Mouse (Mus musculus) B cell, adult 2 months (primary cell): Measurements from ENCODE around the gene Usp35.

Experiments
- DNase-seq, 2 experiments: peaks; one replicate each; pipeline ENCODE4 v3.0.0; 2022

Usp35 gene

DNA sequence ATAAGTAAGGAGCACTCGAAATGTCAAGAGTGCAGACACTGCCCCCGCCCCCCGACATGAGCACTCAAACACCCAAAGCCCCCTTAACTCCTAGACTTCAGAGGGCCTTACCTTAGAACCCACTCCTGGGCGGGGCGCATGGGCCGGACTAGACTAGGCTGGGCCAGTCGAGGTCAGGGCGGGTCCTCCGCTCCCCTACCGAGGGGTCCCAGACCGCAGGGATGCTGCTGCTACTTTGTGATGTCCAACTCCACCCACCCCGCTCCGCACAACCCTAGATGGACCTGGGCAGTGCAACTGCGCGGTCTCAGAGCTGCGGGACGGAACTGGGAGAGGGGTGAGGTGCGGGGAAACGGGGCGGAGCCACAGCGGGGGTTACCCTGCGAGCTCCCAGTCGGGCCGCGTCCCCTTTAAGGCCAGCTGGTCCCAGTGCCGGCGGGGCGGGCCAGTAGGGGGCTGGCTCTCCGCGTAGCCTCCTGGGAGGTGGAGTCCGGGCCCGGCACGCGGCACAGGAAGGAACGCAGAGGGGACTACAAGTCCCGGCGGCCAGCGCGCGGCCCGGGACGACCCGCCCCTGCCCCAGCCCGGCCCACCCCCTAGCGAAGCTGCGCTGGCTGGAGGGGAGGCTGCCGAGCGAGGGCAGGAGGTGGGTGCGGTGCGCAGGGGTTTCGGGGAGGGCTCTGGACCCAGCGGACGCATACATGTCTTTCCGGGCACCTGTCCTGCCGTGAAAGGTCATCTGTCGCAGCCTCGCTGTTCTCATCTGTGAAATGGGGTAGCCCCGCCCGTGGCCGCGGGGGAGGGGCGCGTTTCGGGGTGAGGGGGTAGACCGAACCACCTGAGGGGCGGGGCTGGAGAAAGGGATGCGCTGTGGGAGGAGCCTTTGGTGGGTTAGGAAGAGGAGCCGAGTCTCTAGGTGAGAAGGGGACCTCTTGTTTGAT lies at the start of gene Usp35, which contains the start of gene Kctd21:
Usp35 (minus strand) TSS at position 295 of the 941 bp plus-strand sequence.
Kctd21 (plus strand) TSS at position 602 of the 941 bp plus-strand sequence.
- DNase-seq: peak; percentile 93 to 94

DNA sequence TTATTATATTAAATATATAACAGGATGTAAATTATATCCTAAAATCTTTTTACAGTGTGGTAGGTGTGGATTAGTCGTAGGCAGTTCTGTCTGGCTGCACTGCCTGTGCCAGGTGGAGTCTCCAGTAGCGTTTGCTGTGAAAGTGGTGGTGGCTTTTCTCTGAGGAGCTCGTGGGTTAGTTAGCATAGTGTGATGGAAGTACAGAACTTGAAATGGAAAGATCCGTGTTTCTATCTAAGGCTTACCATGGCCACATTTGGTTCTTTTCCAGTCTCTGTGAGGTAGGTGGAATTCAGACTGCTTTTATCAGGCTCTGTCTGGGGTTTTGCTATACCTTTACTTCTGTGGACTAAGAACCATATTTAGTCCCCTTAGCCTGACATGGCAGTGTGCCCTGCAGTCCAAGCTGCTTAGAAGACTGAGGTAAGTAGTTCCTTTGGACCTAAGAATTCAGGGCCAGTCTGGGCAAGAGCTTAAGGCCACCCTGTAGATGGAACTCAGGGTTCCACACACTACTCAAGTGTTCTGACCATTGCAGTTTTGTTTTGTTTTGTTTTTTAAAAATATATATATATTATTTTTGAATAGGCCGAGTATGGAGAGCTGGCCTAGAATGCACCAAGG lies 48.8 kb upstream of the Usp35 start:
- no peak for DNase-seq

DNA sequence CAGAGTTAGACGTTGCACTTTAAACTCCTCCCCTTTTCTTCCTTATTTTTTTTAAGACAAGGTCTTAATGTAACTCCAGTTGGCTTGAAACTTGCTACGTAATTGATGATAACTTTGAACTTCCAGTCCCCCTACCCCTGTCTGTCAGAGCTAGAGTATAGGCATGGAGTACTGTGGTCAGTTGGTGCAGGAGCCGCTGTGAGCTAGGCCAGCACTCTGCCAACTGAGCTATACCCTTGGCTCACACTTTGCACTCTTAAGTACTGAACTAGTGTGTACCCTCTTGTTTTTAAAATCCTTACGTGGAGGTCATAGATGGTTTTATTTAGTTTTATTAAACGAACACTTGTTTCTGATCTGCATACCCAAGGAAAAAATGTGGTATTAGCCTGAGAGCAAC lies 47.5 kb upstream of the Usp35 start:
- no peak for DNase-seq

DNA sequence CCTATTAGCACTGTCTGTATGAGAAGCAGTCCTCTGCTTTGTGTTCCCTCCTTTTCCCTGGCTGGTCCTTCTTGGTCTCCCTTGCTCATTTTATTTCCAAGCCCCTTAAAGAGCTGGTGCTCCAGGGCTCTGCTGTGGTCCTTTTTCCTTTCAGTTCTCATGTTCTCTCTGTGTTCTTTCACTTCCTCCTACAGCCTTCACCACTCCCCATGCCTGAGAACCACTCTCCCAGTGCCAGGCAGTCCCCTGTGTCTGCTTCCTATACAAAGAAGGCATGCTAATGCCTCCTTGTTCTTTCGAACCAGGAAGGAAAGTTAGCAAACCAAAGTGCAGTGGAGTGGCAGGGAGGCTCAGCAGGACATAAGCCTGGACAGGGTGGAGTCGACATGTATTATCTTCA lies 44.1 kb upstream of the Usp35 start:
- peak; percentile 9 to 31 for DNase-seq

DNA sequence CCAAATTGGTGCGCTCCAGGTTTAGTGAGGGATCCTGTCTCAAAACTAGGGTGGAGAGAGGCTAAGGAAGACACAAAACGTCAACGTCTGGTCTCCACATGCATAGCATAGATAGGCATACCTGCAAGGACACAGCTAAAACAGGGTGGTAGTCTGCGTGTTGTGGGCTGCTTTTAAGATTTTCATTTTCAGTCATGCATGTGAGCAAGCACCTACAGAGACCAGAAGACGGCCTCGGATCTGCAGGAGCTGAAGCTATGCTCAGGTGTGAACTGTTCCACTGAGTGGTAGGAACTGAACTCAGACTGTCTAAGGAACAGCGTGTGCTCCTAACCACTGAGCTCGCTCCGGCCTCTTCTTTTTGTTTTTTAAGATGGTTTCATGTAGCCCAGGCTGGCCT lies 43.3 kb upstream of the Usp35 start:
- DNase-seq: no peak

DNA sequence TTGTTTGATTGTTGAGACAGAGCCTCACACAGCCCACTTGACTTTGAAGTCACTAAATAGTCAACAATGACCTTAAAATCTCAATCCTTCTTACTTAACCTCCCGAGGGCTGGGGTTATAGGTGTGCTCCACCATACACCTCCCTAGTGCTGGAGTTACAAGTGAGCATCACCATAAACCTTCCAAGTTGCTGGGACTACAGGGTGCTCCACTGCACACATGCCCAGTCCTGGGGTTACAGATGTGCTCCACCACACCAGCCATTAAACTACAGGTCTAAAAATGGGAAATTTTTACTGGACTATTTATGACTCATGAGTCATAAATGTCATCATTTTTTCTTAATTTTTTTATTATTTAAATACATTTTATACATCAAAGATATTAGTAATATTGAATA lies 34.1 kb upstream of the Usp35 start:
- no peak for DNase-seq

DNA sequence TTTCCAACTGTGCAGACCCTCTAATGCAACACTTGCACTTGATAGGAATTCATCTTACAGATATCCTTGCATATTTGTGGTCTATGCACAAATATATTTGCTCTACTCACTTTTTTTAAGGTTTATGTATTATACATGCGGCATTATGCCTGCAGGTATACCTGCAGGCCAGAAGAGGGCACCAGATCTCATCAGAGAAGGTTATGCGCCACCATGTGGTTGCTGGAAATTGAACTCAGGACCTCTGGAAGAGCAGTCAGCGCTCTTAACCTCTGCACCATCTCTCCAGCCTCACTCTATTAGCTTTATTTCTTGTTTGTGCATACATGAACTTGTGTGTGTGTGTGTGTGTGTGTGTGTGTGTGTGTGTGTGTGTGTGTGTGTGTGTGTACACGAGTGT lies 29.6 kb upstream of the Usp35 start:
- DNase-seq: peak; percentile 68 to 72

DNA sequence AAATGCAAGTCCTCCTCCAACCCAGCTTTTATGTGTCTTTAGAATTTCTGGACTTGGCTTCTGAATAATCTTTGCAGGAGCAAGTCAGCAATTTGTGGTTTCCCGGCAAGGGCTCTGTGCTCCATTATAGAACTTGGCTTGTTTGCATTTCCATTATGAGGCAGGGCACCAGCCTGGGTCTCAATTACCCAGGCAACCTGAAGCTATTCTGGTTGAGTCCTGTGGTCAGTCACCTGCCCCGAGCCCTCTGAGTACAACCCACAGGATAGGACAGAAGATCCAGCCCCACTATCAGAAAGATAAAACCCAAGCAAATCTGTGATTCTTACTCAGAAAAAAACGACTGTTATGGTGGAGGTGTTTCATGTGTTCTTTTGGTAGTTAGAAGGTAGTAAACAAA lies 29.1 kb upstream of the Usp35 start:
- DNase-seq: no peak

DNA sequence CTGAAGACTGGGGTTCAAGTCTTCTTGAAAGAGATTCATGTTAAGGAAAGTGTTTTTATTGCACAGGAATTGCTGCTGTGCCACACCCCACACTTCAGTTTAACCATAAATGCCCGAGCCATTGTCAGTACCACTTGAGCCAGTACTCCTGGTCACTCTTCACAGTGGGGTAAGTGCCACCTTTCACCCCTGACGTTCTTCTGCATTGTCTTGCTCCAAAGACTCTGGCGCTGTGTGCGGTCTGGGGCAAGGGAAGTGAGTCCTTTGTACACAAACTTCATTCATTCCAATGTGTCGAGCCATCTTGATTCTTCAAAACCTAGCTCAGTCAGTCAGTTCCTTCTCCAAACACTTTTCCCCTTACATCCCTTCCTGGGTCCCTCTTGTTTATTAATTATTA lies 28.3 kb upstream of the Usp35 start:
- no peak for DNase-seq

DNA sequence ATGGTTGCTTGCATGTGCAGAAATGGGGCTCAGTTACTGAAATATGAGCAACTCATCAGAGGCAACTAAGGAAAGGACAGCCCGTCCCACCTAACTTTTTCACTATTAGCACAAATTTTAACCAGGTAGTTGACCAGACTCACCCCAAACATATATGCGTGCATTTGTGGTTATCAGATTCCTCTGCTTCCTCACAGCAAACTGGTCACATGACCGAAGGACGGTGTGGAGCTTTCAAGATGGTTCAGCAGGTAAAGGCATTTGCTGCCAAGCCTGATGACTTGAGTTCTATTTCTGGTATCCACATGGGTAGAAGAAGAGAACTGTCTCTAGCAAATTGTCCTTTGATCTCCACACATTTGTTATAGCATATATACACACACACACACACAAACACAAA lies 26.5 kb upstream of the Usp35 start:
- no peak for DNase-seq

DNA sequence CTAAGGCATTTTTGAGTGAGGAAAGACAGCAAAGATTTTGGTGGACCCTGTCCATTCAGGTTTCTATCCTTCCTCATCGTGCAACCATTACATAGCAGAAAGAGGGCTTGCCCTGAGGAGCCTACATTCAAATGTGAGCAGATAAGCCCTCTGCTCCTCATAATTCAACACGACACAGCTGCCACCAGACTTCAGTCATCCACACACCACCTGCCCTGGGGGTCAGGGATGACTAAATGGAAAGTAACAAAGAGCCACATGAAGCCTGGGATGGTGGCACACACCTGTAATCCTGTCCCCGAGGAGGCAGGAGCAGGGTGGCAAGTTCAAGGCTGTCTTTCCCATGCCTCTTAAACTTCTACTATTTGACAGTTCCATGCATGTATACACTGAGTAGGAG lies 26.0 kb upstream of the Usp35 start:
- no peak for DNase-seq

DNA sequence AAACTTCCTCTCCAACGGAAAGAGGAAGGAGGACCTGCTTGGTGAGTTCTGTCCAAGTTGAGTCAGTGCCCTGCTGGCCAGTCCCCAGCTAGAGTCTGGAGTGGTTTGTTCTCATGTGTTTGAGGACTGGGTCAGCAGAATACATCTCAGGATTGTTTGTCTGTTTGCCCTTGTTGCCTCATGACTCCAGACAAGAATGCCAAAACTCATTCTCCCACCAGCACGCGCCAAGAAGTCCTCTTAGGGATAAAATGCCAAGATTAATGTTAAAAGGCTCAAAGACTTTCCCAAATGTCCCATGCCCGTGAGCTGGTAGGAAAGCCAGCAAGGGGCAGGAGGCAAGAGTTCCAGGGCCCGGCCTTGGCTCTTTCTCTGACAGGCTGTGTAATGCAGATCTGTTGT lies 25.1 kb upstream of the Usp35 start:
- DNase-seq: no peak

DNA sequence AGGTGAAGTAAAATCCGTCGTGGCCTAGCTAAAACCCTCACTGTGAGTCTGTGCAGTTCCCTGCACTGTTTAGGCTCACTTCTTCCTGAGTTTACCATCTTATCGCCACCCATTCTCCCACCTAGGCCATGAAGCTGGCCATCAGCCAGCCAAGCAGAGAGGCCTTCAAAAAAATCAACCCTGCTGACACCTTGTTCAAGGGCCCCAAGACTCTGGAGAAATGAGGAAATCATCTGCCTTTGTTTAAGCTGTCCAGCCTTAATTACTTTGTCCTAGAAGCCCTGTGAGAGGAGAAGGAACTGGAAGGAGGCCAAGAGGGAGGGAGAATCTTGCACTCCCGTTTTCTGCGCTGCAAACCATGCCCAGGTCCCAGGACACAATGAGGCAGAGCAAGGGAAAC lies 24.4 kb upstream of the Usp35 start:
- DNase-seq: no peak

DNA sequence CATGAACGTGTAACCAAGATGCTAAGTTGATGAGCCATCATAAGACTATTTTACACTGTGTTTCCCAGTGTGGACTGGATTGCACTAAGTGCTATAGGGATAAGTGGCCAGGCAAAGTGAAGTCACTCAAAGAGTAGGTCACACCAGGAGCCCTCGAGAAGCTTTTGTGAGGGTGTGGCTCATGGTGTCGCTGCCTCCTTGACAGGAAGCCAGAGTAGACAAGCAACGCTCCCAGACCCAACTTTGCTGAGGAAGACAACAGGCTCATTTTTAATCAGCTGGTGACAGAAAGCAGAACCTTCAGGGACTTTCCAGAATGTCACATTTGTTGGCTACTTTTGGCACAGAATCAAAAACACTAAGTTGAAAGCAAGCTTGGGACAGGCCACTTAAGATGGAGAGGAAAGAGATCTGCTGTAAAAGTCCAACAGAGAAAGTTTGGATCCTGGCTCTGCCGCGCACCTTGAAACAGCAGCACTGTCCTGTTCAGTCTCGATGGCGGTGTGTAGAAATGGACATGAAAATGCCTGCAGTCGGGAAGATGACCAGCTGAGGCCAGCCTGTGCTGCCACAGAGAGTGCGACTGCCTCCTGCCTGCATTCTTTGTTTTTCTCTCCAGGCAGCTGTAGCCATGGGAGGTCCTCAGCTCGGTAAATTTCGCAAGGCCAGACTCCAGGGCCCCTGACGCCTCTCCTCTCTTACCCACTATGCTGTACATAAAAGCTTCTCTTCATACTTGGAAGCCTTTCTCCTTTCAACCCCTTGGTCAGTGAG lies 23.4 kb upstream of the Usp35 start:
- DNase-seq: peak; percentile 31 to 39

DNA sequence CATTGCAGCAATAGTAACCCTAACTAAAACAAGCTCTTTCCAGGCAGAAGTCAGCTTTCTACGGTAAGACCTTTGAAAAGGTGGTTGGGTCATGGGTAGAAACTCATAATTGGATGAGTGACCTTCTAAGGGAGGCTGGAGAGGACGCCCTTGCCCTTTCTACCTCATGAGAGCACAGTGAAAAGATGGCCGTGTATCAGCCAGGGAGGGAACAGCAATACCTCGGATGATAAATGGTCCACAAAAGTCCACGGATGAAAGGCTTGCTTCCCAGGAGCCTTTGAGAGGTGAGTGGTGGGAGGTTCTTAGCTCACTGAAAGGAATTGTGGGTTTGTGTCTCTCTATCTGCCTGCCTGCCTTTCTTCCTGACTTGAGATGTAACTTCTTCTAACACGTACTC lies 21.5 kb upstream of the Usp35 start:
- DNase-seq: no peak

DNA sequence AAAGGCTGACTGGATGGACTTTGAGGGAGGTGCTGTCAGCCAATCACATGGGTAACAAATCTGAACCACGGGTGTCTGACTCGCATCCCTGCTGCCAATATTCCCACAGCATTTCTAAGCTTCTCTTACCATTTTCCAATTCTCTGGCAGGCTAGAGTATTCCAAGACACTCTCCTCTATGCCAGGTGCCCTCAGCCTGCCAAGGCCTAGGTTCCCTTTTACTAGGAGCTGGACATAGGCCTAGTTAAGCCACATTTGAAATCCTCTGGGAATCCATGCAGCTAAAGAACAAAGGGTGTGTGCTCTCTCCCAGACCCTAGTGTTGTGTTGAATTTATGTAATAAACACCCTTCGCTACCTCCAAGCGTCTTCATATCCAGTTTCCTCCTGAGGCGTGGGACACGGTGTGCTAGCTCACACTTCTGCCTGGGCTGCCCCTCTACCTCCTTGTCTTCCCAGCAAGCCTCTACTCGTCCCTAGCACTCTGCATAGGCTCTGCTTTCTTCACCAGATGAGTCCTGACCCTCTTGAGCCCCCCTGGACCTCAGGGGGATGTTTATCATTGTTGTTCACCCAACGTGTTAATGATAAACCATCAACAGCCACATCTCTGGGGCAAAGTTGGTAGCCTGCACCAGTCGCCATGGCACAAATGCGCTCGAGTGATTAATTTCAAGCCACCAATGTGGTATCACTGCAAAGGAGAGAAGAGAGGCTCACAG lies 20.1 kb upstream of the Usp35 start:
- DNase-seq: no peak

DNA sequence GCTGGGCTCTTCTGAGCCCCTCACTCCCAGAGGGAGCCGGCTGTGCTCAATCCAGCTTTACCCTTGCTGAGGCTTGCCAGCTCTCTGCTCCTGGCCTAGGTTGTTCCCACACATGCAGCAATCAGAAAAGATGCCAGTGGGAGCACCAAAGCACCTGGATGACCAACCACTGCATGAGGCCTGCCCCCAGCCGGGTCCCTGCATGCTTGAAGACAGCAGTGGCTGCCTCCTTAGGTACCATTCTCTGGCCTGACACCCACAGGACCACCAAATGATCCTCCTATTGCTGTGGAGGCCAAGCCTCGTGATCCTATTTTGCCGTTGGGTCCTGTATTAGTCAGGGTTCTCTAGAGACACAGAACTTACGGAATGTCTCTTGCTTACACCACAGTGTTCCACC lies 19.1 kb upstream of the Usp35 start:
- no peak for DNase-seq

DNA sequence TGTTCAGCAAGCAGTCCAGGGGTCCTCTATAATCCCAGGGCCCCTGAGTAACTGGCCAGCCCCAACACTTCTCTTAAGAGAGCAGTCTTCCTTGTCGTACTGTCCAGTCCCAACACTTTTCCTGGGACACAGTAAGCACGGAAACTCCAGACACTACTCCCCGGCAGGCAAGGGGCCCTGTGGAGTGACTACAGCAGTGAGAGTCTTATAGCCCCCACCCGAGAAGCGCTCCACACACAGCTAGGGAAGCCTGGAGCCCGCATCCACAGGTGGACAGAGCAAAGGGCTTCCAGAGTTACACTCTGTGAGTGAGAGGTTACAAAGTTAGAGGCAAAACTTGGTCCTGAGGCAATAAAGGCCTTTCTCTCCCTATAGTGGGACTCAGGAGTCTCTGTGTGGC lies 17.6 kb upstream of the Usp35 start:
- no peak for DNase-seq

DNA sequence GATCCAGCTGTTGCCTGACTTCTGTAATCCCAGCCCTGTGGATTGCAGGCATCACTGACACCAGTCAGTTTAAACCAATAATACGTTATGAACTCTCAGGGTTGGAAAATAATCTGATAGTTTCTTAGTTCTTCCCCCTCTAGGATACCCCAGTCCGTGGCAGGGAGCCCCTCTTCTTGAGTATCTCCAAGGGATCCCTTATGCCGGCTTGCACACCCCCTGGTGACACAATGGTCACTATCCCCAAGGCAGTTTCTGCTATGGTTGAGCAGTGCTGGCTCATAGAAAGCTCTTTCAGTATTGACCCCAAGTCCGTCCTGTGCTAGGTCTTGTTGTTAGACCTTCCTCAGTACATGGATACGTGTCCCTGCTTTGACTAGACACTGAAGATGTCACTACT lies 17.0 kb upstream of the Usp35 start:
- DNase-seq: no peak

DNA sequence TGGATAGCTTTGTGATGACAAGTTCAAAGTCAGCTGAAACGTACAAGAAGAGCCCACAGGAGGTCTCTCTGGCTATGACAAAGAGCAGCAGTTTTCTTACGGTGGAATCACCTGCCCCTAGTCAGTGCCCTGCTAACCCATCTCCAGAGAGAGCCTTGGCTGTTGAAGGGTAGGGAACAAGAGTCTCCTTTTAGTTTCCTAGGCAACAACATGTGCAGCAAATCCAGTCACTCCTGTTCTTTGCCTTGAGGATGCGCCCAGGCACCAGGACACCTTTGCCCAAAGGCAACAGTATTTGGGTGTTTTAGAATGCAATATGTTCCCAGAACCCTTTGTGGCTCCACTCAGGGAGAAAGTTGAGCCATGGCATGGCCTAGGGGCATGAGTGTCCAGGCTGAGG lies 16.5 kb upstream of the Usp35 start:
- no peak for DNase-seq

DNA sequence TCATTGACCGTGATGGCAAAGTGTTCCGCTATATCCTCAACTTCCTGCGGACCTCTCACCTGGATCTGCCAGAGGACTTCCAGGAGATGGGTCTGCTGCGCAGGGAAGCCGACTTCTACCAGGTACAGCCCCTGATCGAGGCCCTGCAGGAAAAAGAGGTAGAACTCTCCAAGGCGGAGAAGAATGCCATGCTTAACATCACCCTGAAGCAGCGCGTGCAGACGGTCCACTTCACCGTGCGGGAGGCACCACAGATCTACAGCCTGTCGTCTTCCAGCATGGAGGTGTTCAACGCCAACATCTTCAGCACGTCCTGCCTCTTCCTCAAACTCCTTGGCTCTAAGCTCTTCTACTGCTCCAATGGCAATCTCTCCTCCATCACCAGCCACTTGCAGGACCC lies 15.6 kb upstream of the Usp35 start:
- no peak for DNase-seq

DNA sequence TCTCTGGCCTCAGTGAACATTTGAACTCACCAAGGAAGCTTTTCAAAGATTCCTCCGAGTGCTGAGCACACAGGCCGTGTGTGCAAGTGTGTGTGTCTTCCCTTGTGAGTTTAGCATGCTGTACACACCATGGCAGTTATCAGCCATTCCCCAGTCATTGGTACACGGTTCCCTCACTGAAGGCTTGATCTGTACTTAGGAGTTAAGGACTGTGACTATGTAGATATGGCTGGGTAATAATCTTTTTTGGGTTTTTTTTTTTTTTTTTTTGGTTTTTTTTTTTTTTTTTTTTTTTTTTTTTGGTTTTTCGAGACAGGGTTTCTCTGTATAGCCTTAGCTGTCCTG lies 15.0 kb upstream of the Usp35 start:
- no peak for DNase-seq
